Mouse (Mus musculus): ENCODE data around the gene Scp2. TPM values are rescaled to one million over a fixed set of nuclear protein-coding genes. Genes with fewer than 3 reads are reported as not detected.

Gene Scp2
- polyA plus RNA-seq, 1 experiment from 2014 or later = 239 TPM

DNA sequence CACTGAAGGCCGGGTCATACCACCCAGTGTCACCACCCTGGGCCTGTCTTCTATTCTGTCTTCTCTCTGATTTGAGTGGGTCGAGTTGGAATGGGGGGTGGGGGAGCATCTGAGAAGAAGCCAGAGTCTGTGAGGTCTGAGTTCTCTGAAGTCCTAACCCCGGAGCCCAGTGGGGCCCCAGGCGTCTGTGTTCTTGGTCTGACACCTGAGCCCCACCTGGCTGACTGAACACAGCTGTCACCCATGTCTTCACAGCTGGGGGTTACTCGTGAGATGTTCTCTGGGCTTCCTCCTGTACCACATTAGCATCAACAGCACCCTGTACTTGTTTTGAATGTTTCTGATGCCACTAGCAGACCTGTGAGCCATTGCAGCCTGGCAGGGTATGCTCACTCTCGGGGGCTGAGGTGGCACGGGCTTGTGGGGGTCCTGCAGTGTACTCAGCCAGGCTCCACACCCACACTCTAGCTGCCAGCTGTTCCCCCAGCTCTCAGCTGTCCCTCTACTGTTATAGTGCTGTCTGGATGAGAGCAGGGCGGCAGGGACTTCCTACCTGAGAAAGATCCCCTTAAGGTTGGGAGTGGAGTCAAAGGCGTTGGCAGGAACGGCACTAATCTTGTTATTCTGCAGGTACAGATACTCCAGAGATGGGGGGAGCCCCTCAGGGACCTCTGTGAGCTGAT is 126.4 kb downstream of the Scp2 start:
- H3K9ac ChIP-seq = no peak overlapping the region
- 29% methylated on average over 10 of the region's 10 CpGs for WGBS
- no peaks in the 10 kb centered on the region for H3K36me3 ChIP-seq (ENCODE audit: insufficient read depth)
- no peak overlapping the region for H3K4me2 ChIP-seq
- ATAC-seq (ENCODE audit: insufficient read depth) (no peak), DNase-seq (no peak)
- TF ChIP-seq CTCF (IDR thresholded peaks at IDR 0.05; ENCODE audit: low read depth) = no peak
- H3K27ac ChIP-seq (ENCODE audit: low read depth) = no peak overlapping the region
- no peaks in the 10 kb centered on the region for H3K9me3 ChIP-seq (ENCODE audit: low read depth, low read length)
- H3K4me1 ChIP-seq (ENCODE audit: insufficient read depth) = no peaks in the 10 kb centered on the region
- H3K4me3 ChIP-seq (ENCODE audit: low read depth, low read length) = no peak overlapping the region
- H3K27me3 ChIP-seq (ENCODE audit: insufficient read depth, low read length) = no peaks in the 10 kb centered on the region

DNA sequence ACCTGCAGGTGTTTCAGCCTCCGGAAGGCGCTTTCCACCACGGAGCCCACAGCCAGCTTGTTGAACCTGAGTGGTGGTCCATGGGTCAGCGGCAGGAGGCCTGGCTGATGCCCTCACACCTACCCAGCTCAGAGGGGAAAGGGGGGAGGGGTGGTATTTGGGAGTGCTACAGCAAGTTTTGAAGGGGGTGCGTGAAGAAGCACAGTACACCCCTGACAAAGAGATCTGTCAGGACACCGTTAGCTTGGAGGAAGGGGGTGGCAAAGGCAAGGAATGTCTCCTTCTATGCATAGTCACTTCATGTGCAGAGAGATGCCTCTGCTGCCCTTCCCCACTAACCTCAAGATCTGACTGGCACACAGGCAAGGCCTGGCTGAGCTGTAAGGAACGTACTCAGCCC is 127.0 kb downstream of the Scp2 start:
- no peak overlapping the region for H3K4me2 ChIP-seq
- no peak for TF ChIP-seq CTCF (IDR thresholded peaks at IDR 0.05; ENCODE audit: low read depth)
- DNase-seq (no peak), ATAC-seq (ENCODE audit: insufficient read depth) (no peak)
- H3K27me3 ChIP-seq (ENCODE audit: insufficient read depth, low read length) = no peaks in the 10 kb centered on the region
- H3K36me3 ChIP-seq (ENCODE audit: insufficient read depth) = no peaks in the 10 kb centered on the region
- no peak overlapping the region for H3K9ac ChIP-seq
- WGBS = 64% methylated on average over 7 of the region's 7 CpGs
- H3K9me3 ChIP-seq (ENCODE audit: low read depth, low read length) = no peaks in the 10 kb centered on the region
- H3K4me1 ChIP-seq (ENCODE audit: insufficient read depth) = no peaks in the 10 kb centered on the region
- no peak overlapping the region for H3K27ac ChIP-seq (ENCODE audit: low read depth)
- no peak overlapping the region for H3K4me3 ChIP-seq (ENCODE audit: low read depth, low read length)

DNA sequence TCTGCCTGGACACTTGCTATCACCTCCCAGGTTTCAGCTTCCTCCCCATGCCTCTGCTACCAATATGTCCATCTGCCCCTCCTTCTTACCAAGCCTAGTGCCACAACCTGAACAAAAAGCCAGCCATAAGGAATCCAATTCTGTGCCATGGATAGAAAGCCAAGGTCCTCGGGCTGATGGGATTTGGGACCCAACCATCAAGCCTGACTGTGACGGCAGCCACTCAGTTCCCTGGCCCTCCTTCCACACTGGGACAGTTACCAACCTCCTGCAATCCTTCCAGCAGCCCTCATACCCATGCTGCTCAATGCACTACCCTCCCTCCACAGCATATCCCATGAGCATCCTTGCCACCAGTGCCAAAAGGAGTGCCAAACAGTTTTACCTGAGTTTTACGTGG is 128.5 kb downstream of the Scp2 start:
- Histone ChIP-seq H3K36me3 (ENCODE audit: insufficient read depth) (no peaks in the 10 kb centered on the region), H3K4me2 (no peak overlapping the region), H3K4me1 (ENCODE audit: insufficient read depth) (no peaks in the 10 kb centered on the region), H3K9ac (no peak overlapping the region), H3K4me3 (ENCODE audit: low read depth, low read length) (no peak overlapping the region), H3K9me3 (ENCODE audit: low read depth, low read length) (no peaks in the 10 kb centered on the region), H3K27me3 (ENCODE audit: insufficient read depth, low read length) (no peaks in the 10 kb centered on the region), H3K27ac (ENCODE audit: low read depth) (no peak overlapping the region)
- TF ChIP-seq CTCF (IDR thresholded peaks at IDR 0.05; ENCODE audit: low read depth) = no peak
- DNase-seq (no peak), ATAC-seq (ENCODE audit: insufficient read depth) (no peak)
- WGBS = 86% methylated on average over 3 of the region's 3 CpGs

DNA sequence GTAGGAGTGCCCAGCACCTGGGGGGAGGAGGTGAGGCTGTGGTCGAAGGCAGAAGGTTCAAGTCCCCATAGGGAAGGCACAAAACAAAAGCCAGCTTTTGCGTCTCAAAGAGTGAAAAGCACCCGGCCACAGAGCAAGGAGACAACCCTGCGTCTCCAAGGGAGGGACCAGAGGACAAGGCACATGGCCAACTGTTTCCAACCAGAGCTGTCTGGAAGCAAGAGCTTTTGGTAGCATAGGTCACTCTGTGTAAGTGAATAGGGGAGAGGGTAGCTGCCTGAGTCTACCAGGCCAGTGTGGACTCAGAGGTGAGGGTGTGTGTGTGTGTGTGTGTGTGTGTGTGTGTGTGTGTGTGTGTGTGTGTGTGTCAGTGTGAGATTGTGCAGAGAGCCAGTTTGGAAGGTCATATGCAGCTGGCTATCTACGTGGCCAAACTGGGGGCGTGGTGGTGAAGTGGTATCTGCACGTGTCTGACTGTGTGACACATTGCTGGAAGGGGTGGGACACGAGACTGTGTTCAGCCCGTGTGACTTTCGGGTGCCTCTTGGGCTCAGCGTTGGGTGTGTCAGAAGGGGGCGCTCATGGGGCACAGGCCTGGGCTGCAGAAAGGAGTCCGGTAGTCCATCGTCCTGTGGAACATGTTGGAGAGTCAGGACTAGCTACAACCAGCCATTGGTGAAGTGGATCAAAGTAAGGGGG is 129.6 kb downstream of the Scp2 start:
- H3K4me3 ChIP-seq (ENCODE audit: low read depth, low read length) = no peak overlapping the region
- 62% methylated on average over 14 of the region's 14 CpGs for WGBS
- peak; percentile 30; the same call in 1 of the 2 replicates for TF ChIP-seq CTCF (IDR thresholded peaks at IDR 0.05; ENCODE audit: low read depth)
- no peaks in the 10 kb centered on the region for H3K4me1 ChIP-seq (ENCODE audit: insufficient read depth)
- no peak overlapping the region for H3K9ac ChIP-seq
- no peak overlapping the region for H3K4me2 ChIP-seq
- H3K36me3 ChIP-seq (ENCODE audit: insufficient read depth) = no peaks in the 10 kb centered on the region
- peak; percentile 16; the same call in 1 of the 2 replicates for ATAC-seq (ENCODE audit: insufficient read depth)
- DNase-seq = peak; percentile 52
- H3K27ac ChIP-seq (ENCODE audit: low read depth) = no peak overlapping the region
- H3K9me3 ChIP-seq (ENCODE audit: low read depth, low read length) = no peaks in the 10 kb centered on the region
- no peaks in the 10 kb centered on the region for H3K27me3 ChIP-seq (ENCODE audit: insufficient read depth, low read length)

DNA sequence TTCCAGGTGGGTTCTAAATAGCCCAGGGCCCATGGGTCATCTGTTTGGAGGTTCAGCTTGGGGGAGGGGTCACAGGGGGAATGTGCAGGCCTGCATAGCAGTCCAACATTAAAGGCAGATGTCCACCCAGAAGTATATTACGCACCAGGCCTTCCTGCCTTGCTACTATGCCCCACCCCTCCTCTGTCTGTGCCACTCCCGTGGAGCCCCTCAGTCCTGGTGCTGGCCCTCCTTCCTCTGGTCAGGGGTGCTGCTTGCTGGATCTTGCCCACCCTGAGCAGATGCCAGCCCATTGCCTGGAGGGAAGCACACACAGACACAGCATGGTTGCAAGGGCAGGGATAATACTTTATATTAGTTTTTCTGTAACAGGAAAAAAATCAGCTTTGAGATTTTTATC is 130.3 kb downstream of the Scp2 start:
- ATAC-seq (ENCODE audit: insufficient read depth) = no peak
- no peak overlapping the region for H3K4me2 ChIP-seq

DNA sequence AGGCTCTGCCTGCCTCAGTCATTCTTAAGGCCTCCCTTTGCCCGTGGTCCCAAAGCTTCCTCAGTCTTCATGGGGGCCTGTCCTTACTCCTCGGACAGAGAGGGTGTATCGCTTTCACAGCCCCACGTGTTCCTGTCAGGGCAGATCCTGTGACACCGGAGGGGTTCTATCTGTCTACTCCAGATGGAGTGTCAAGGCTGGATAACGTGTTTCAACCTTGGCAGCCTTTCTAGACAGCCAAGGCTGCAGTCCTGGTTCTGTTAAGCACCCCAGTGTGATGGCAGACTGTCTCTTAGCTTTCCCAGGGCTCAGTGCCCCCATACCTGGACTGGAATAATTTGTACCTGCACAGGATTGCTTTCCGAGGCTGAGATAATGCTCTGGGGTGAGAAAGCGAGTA is 136.3 kb downstream of the Scp2 start:
- Histone ChIP-seq H3K27ac (ENCODE audit: low read depth) (no peak overlapping the region), H3K9me3 (ENCODE audit: low read depth, low read length) (no peaks in the 10 kb centered on the region), H3K4me3 (ENCODE audit: low read depth, low read length) (no peak overlapping the region), H3K36me3 (ENCODE audit: insufficient read depth) (no peaks in the 10 kb centered on the region), H3K4me1 (ENCODE audit: insufficient read depth) (no peaks in the 10 kb centered on the region), H3K27me3 (ENCODE audit: insufficient read depth, low read length) (no peaks in the 10 kb centered on the region), H3K4me2 (no peak overlapping the region), H3K9ac (no peak overlapping the region)
- TF ChIP-seq CTCF (IDR thresholded peaks at IDR 0.05; ENCODE audit: low read depth) = no peak
- DNase-seq (no peak), ATAC-seq (ENCODE audit: insufficient read depth) (no peak)
- WGBS = 54% methylated on average over 8 of the region's 8 CpGs

More for the DNA sequence above, 130.3 kb downstream of the Scp2 start:
- DNase-seq = no peak
- Histone ChIP-seq H3K4me3 (ENCODE audit: low read depth, low read length) (no peak overlapping the region), H3K27me3 (ENCODE audit: insufficient read depth, low read length) (no peaks in the 10 kb centered on the region), H3K9ac (no peak overlapping the region), H3K36me3 (ENCODE audit: insufficient read depth) (no peaks in the 10 kb centered on the region), H3K9me3 (ENCODE audit: low read depth, low read length) (no peaks in the 10 kb centered on the region), H3K4me1 (ENCODE audit: insufficient read depth) (no peaks in the 10 kb centered on the region), H3K27ac (ENCODE audit: low read depth) (no peak overlapping the region)
- WGBS = 68% methylated on average over 2 of the region's 2 CpGs
- no peak for TF ChIP-seq CTCF (IDR thresholded peaks at IDR 0.05; ENCODE audit: low read depth)

DNA sequence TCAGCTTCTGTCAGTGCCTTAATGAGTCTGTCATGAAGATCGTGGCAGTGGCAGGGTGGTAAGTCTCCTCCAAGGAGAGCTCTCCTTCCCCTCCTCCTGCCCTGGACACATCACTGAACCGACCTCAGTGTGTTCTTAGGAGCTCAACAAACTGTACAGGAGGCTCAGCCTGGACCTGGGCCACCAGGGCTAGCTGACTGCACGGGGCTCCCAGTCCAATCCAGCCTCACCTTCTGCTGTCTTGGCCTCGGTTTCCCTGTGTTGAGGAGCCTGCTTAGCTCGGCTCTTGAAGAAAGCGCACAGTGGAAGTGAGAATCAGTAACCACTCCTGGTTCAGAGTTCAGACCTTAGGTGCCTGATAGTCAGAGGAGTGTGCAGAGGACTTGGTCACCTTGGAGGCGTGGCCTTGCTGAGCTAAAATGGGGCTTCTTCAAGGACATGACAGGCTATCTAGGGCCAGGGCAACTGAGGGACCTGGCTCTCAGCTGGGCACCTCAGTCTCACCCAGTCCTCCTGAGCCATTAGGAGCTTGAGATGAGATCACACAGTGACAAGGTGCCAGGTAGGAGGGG is 137.2 kb downstream of the Scp2 start:
- no peak overlapping the region for H3K9ac ChIP-seq
- H3K36me3 ChIP-seq (ENCODE audit: insufficient read depth) = no peaks in the 10 kb centered on the region
- no peaks in the 10 kb centered on the region for H3K27me3 ChIP-seq (ENCODE audit: insufficient read depth, low read length)
- no peaks in the 10 kb centered on the region for H3K4me1 ChIP-seq (ENCODE audit: insufficient read depth)
- no peak overlapping the region for H3K27ac ChIP-seq (ENCODE audit: low read depth)
- ATAC-seq (ENCODE audit: insufficient read depth) (no peak), DNase-seq (no peak)
- no peak overlapping the region for H3K4me3 ChIP-seq (ENCODE audit: low read depth, low read length)
- no peaks in the 10 kb centered on the region for H3K9me3 ChIP-seq (ENCODE audit: low read depth, low read length)
- WGBS = 78% methylated on average over 7 of the region's 7 CpGs
- H3K4me2 ChIP-seq = no peak overlapping the region
- no peak for TF ChIP-seq CTCF (IDR thresholded peaks at IDR 0.05; ENCODE audit: low read depth)
